Mouse (Mus musculus) lung, postnatal 0 days (tissue): ENCODE measurements around the gene Syt13.

ENCODE experiments used
- CTCF ChIP-seq: IDR thresholded peaks from 2 replicates; pipeline ENCODE4 v1.5.1; 2016; ENCODE audit warnings: antibody characterized with exemption, mild to moderate bottlenecking
- EP300 ChIP-seq: IDR thresholded peaks from 2 replicates; pipeline ENCODE4 v1.6.1; 2016; ENCODE audit warnings: antibody characterized with exemption, mild to moderate bottlenecking, control low read depth

DNA sequence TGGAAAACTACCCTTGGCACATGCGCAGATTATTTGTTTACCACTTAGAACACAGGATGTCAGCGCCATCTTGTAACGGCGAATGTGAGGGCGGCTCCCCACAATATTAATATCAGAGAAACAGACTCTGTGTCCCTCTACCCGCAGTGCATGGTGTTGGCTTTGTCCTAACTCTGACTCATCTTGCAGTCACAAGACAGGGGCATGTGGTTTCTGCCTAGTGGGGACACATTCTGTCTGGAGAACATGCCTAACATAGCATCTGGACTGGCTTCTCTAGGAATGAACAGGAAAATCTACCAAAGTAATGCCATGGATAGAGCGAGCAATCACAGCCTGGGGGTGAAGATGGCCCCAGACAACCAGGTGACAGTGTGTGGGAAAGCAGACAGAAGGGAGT, 23.9 kb downstream of the Syt13 start:
- no peak for TF ChIP-seq CTCF
- no peak for TF ChIP-seq EP300
